Mouse (Mus musculus): Measurements from ENCODE around the gene Capza3.

DNA sequence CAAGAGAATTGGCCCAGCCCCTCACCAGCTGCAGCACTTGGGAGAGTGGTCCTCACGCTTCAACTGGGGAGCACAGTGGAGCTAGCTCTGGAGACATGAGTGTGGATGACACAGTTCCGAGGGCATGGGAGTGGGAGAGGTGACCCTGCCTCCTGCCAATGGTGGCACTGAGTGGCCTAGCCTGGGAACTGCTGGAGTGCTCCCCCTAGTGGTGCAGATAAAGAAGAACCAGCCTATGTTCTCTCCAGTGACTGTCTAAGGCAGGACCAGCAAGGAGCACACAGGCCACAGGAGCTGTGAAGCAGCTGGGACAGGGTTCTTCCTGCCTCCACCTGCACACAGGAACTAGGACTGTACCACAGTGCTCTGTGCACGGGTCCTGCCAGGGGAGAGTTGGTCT, 40.7 kb downstream of the Capza3 start:
- TF ChIP-seq POLR2A (IDR thresholded peaks at IDR 0.05; ENCODE audit: insufficient read length, low read depth) (no peak), E2F4 (IDR thresholded peaks at IDR 0.05; ENCODE audit: insufficient read depth) (no peak), MAX (IDR thresholded peaks at IDR 0.05; ENCODE audit: low read depth) (no peak)

All from myocyte (in vitro differentiated cells).